Comparison of ENCODE assay signal across 25 mouse cellular contexts in genomic region chr6:54788493-54788892, GRCm38 (mm10). TPM values are rescaled to one million over a fixed set of nuclear protein-coding genes. Genes with fewer than 3 reads are reported as not detected.
DNase-seq lines count a peak whose midpoint lies in the region; ATAC-seq and TF ChIP-seq lines count a peak whose summit lies in the region.
"Had no signal": no experiment of that assay in that cellular context is flagged by ENCODE, and none has a peak within 500 bp of the region (broad histone marks: within the 10 kb centered on the region; RNA-seq: fewer than 3 reads in every experiment).

No protein-coding gene starts in this region.

- TF ChIP-seq EP300 in liver, postnatal 0 days (IDR thresholded peaks at IDR 0.05; ENCODE audit: low read depth) = no peak

- no peak for DNase-seq in heart, postnatal 10 days
- no peak for DNase-seq in liver, postnatal 0 days
- peak; percentile 21 for DNase-seq in 416B (ENCODE audit: low read depth)
- DNase-seq in midbrain, embryonic 10.5 days (ENCODE audit: low spot score) = no peak
- DNase-seq: adrenal gland, adult 2 months; B cell, adult 2 months; cerebellum, adult 18-20 months; cerebellum, postnatal 25 days; gastrocnemius, adult 2 months; heart, postnatal 14 days; kidney, postnatal 10 days; left cerebral cortex, postnatal 4 days; right cerebral cortex, adult 18-20 months; right cerebral cortex, postnatal 4 days; thymus, adult 18-20 months; thymus, postnatal 36 days had no signal

- H3K4me3 ChIP-seq in heart, embryonic 14.5 days (ENCODE audit: control insufficient read depth in 1 of 2, insufficient read depth in 1 of 2, low read depth in 1 of 2, low read length in 2 of 2) = no peak overlapping the region
- no peak overlapping the region for H3K4me3 ChIP-seq in liver, postnatal 0 days (ENCODE audit: low read depth, low read length)
- no peak overlapping the region for H3K4me3 ChIP-seq in liver, embryonic 12.5 days
- H3K4me3 ChIP-seq in midbrain, embryonic 10.5 days = no peak overlapping the region
- H3K4me3 ChIP-seq: embryonic facial prominence, embryonic 13.5 days; forebrain, embryonic 13.5 days; gastrocnemius, adult 2 months; hindbrain, embryonic 13.5 days; limb, embryonic 15.5 days; midbrain, embryonic 15.5 days had no signal

- no peak for TF ChIP-seq CTCF in liver, postnatal 0 days (IDR thresholded peaks at IDR 0.05; ENCODE audit: low read depth)

- intact Hi-C loops in heart, postnatal 10 days (cut with DNase I) = no loop called here

- peaks cover 3 to 7% of the 10 kb centered on the region in 2 experiments; a peak in 3 of 4 replicates for H3K4me1 ChIP-seq in heart, embryonic 14.5 days (ENCODE audit: control insufficient read depth in 2 of 2, insufficient read depth in 2 of 2, low read length in 2 of 2)
- peaks cover 15% of the 10 kb centered on the region for H3K4me1 ChIP-seq in liver, postnatal 0 days (ENCODE audit: insufficient read depth)
- no peaks in the 10 kb centered on the region for H3K4me1 ChIP-seq in liver, embryonic 12.5 days
- peaks cover 11% of the 10 kb centered on the region for H3K4me1 ChIP-seq in midbrain, embryonic 10.5 days
- H3K4me1 ChIP-seq: embryonic facial prominence, embryonic 13.5 days; limb, embryonic 15.5 days had no signal

- H3K27me3 ChIP-seq in heart, embryonic 14.5 days (ENCODE audit: control insufficient read depth, insufficient read depth, low read length) = no peaks in the 10 kb centered on the region
- no peaks in the 10 kb centered on the region for H3K27me3 ChIP-seq in liver, postnatal 0 days (ENCODE audit: insufficient read depth, low read length)
- no peaks in the 10 kb centered on the region for H3K27me3 ChIP-seq in liver, embryonic 12.5 days (replicated peaks)
- H3K27me3 ChIP-seq in midbrain, embryonic 10.5 days (ENCODE audit: low read depth, poor library complexity, severe bottlenecking) = no peaks in the 10 kb centered on the region
- H3K27me3 ChIP-seq: embryonic facial prominence, embryonic 13.5 days; forebrain, embryonic 13.5 days; limb, embryonic 15.5 days; midbrain, embryonic 15.5 days had no signal

- no peaks in the 10 kb centered on the region for H3K36me3 ChIP-seq in heart, embryonic 14.5 days (ENCODE audit: control insufficient read depth, insufficient read depth, low read length)
- H3K36me3 ChIP-seq in liver, postnatal 0 days (replicated peaks; ENCODE audit: insufficient read depth, low read length) = no peaks in the 10 kb centered on the region
- H3K36me3 ChIP-seq in liver, embryonic 12.5 days = no peaks in the 10 kb centered on the region
- H3K36me3 ChIP-seq in midbrain, embryonic 10.5 days = no peaks in the 10 kb centered on the region
- H3K36me3 ChIP-seq: embryonic facial prominence, embryonic 13.5 days; hindbrain, embryonic 13.5 days; limb, embryonic 15.5 days; midbrain, embryonic 15.5 days had no signal

- 0 out of 4 replicates have a peak overlapping the region, but pooled peaks of 1 of the 2 experiments have one; percentile 6 for H3K27ac ChIP-seq in heart, embryonic 14.5 days (replicated peaks in 1 of 2; ENCODE audit: control insufficient read depth in 1 of 2, insufficient read depth in 1 of 2, low read depth in 2 of 2, low read length in 2 of 2)
- H3K27ac ChIP-seq in liver, postnatal 0 days (ENCODE audit: low read depth) = peak overlapping the region; percentile 66
- H3K27ac ChIP-seq in liver, embryonic 12.5 days = no peak overlapping the region
- H3K27ac ChIP-seq in midbrain, embryonic 10.5 days (replicated peaks) = no peak overlapping the region
- H3K27ac ChIP-seq: embryonic facial prominence, embryonic 13.5 days; forebrain, embryonic 13.5 days; gastrocnemius, adult 2 months; hindbrain, embryonic 13.5 days; limb, embryonic 15.5 days; midbrain, embryonic 15.5 days had no signal

- WGBS in heart, embryonic 14.5 days = 27% methylated on average over 6 of the region's 6 CpGs
- 65% methylated on average over 6 of the region's 6 CpGs for whole genome bisulfite sequencing in liver, postnatal 0 days (ENCODE audit: insufficient replicate concordance)
- WGBS in liver, embryonic 12.5 days (ENCODE audit: insufficient replicate concordance) = 67% methylated on average over 6 of the region's 6 CpGs
- 74% methylated on average over 6 of the region's 6 CpGs for WGBS in midbrain, embryonic 10.5 days

- no peaks in the 10 kb centered on the region for H3K9me3 ChIP-seq in heart, embryonic 14.5 days (ENCODE audit: control insufficient read depth, low read length)
- no peaks in the 10 kb centered on the region for H3K9me3 ChIP-seq in liver, postnatal 0 days (ENCODE audit: low read length)
- H3K9me3 ChIP-seq in liver, embryonic 12.5 days (replicated peaks) = no peaks in the 10 kb centered on the region
- no peaks in the 10 kb centered on the region for H3K9me3 ChIP-seq in midbrain, embryonic 10.5 days (replicated peaks)
- H3K9me3 ChIP-seq: embryonic facial prominence, embryonic 13.5 days; forebrain, embryonic 13.5 days; hindbrain, embryonic 13.5 days; limb, embryonic 15.5 days; midbrain, embryonic 15.5 days had no signal

- peak overlapping the region; percentile 18 for H3K4me2 ChIP-seq in heart, embryonic 14.5 days (ENCODE audit: low read length)
- no peak overlapping the region for H3K4me2 ChIP-seq in liver, postnatal 0 days (ENCODE audit: low read depth, low read length)
- no peak overlapping the region for H3K4me2 ChIP-seq in liver, embryonic 12.5 days
- H3K4me2 ChIP-seq: embryonic facial prominence, embryonic 13.5 days; forebrain, embryonic 13.5 days; hindbrain, embryonic 13.5 days; limb, embryonic 15.5 days; midbrain, embryonic 15.5 days had no signal

- ATAC-seq in heart, embryonic 14.5 days (ENCODE audit: insufficient number of reproducible peaks, insufficient read depth, low FRiP score, low read depth) = no peak
- ATAC-seq in liver, postnatal 0 days = no peak
- ATAC-seq in liver, embryonic 12.5 days = no peak
- 0 out of 2 replicates have a peak, but pooled peaks have one; percentile 25 for ATAC-seq in granulocyte monocyte progenitor cell, adult 5-6 weeks (replicated peaks; ENCODE audit: poor library complexity, severe bottlenecking)
- ATAC-seq in monocyte, adult 5-6 weeks (replicated peaks; ENCODE audit: insufficient number of reproducible peaks, low FRiP score, low TSS enrichment, poor library complexity, severe bottlenecking) = no peak
- ATAC-seq: forebrain, embryonic 13.5 days; midbrain, embryonic 15.5 days had no signal

- H3K9ac ChIP-seq in heart, embryonic 14.5 days (ENCODE audit: low read length) = no peak overlapping the region
- H3K9ac ChIP-seq in liver, postnatal 0 days (replicated peaks) = no peak overlapping the region
- H3K9ac ChIP-seq in liver, embryonic 12.5 days = no peak overlapping the region
- H3K9ac ChIP-seq: embryonic facial prominence, embryonic 13.5 days; forebrain, embryonic 13.5 days; hindbrain, embryonic 13.5 days; limb, embryonic 15.5 days; midbrain, embryonic 15.5 days had no signal

RNA-seq across cellular contexts. Expression of gene Znrf2, which starts 28.2 kb away (rescaled TPM):
- polyA plus RNA-seq in heart, embryonic 14.5 days (2014; fragmentation: Nextera tagmentation; extraction: Ambion mirVana) = 3.8 TPM in 2 replicates
- total RNA-seq in heart, postnatal 10 days (2021) = 10 to 100 TPM; 24.0 to 27.6 TPM
- polyA plus RNA-seq in liver, postnatal 0 days (2015; fragmentation: Nextera tagmentation; extraction: Ambion mirVana) = 4.4 and 4.9 TPM in 2 replicates
- polyA plus RNA-seq in liver, embryonic 12.5 days (2016; fragmentation: Nextera tagmentation; extraction: Ambion mirVana) = 2.9 and 3.2 TPM in 2 replicates
- total RNA-seq in granulocyte monocyte progenitor cell, adult 5-6 weeks (2014; fragmentation: Nextera tagmentation) = 50.5 and 62.5 TPM in 2 replicates
- total RNA-seq in granulocyte monocyte progenitor cell, adult 5-6 weeks (2017) = 66.7 and 73.5 TPM in 2 replicates
- total RNA-seq in monocyte, adult 5-6 weeks (2017) = 73.5 to 140 TPM (median 84.1 TPM) in 3 replicates
- 2.2 and 2.4 TPM in 2 replicates for polyA plus RNA-seq in midbrain, embryonic 10.5 days (2016; fragmentation: Nextera tagmentation; extraction: Ambion mirVana)
